Mouse (Mus musculus) cerebellum, adult (tissue): Measurements from ENCODE around the gene Vti1a.

Source experiments
- ATAC-seq: cut with Nextera tagmentation; 2 replicates; pipeline ENCODE4 v1.9.2; 2017; ENCODE audit warnings: mild to moderate bottlenecking, moderate library complexity, mixed read lengths; ENCODE audit not compliant: insufficient number of reproducible peaks, low FRiP score, low TSS enrichment

Gene Vti1a

GRCm38 (mm10) chr19:55376331-55376730, 60.2 kb downstream of the Vti1a start:
- ATAC-seq = no peak

GRCm38 (mm10) chr19:55377465-55377864, 61.4 kb downstream of the Vti1a start:
- no peak for ATAC-seq

GRCm38 (mm10) chr19:55378884-55379283, 62.8 kb downstream of the Vti1a start:
- no peak for ATAC-seq

- ATAC-seq = no peak
Measured at GRCm38 (mm10) chr19:55380764-55381163, 64.7 kb downstream of the Vti1a start.

- ATAC-seq = no peak
Measured at GRCm38 (mm10) chr19:55381343-55381742, 65.2 kb downstream of the Vti1a start.

- no peak for ATAC-seq
Measured at GRCm38 (mm10) chr19:55382745-55383144, 66.7 kb downstream of the Vti1a start.

- ATAC-seq = no peak
Measured at GRCm38 (mm10) chr19:55384634-55385033, 68.5 kb downstream of the Vti1a start.

GRCm38 (mm10) chr19:55389019-55389418, 72.9 kb downstream of the Vti1a start:
- ATAC-seq = no peak

GRCm38 (mm10) chr19:55390323-55390722, 74.2 kb downstream of the Vti1a start:
- no peak for ATAC-seq

GRCm38 (mm10) chr19:55401638-55402037, 85.5 kb downstream of the Vti1a start:
- no peak for ATAC-seq

- no peak for ATAC-seq
Measured at GRCm38 (mm10) chr19:55408486-55408885, 92.4 kb downstream of the Vti1a start.

- no peak for ATAC-seq
Measured at GRCm38 (mm10) chr19:55411415-55411814, 95.3 kb downstream of the Vti1a start.

GRCm38 (mm10) chr19:55411894-55412293, 95.8 kb downstream of the Vti1a start:
- ATAC-seq = no peak

- no peak for ATAC-seq
Measured at GRCm38 (mm10) chr19:55414050-55414449, 98.0 kb downstream of the Vti1a start.

GRCm38 (mm10) chr19:55418756-55419155, 102.7 kb downstream of the Vti1a start:
- no peak for ATAC-seq

- no peak for ATAC-seq
Measured at GRCm38 (mm10) chr19:55419961-55420360, 103.9 kb downstream of the Vti1a start.

GRCm38 (mm10) chr19:55421816-55422215, 105.7 kb downstream of the Vti1a start:
- no peak for ATAC-seq

- ATAC-seq = no peak
Measured at GRCm38 (mm10) chr19:55422311-55423064, 106.4 kb downstream of the Vti1a start.

- ATAC-seq = no peak
Measured at GRCm38 (mm10) chr19:55423065-55423716, 107.1 kb downstream of the Vti1a start.

GRCm38 (mm10) chr19:55423952-55424351, 107.9 kb downstream of the Vti1a start:
- ATAC-seq = peak; percentile 93

- no peak for ATAC-seq
Measured at GRCm38 (mm10) chr19:55424507-55424906, 108.4 kb downstream of the Vti1a start.

- ATAC-seq = no peak
Measured at GRCm38 (mm10) chr19:55440306-55440705, 124.2 kb downstream of the Vti1a start.
